Mouse (Mus musculus): ENCODE results near the gene Slc22a3.

The Slc22a3 gene

DNA sequence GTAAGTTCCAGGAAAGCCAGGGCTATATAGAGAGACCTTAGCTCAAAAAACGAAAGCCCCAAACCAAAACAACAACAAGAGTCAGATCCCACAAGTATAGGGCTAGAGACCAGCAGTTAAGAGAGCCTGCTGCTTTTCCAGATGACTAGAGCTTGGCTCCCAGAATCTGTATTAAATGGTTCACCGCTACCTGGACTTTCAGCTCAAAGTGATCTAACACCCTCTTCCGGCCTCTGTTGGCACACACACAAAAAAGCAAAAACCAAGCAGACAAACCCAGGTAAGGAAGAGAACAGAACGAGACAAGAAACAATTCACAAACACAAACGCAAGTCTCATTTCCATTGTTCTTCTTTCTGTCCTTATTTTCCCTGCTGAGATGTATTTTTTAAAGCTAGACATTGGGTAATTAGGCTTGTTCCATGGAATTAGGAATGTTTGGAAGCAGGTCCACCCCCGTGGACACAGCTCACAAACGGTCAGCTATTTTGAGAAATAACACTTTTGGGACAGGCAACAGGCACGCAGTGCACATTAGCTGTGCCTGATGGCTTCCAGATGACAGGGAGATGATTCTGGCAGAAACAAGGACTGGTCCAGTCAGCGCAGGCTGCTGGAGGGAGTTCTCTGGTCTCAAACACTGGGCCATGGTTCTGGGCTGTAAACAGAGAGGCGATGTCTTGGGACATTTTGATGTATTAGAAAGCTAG lies 95.2 kb downstream of the Slc22a3 start:
- in situ Hi-C loops (cut with MboI, MseI), result no loop called here

DNA sequence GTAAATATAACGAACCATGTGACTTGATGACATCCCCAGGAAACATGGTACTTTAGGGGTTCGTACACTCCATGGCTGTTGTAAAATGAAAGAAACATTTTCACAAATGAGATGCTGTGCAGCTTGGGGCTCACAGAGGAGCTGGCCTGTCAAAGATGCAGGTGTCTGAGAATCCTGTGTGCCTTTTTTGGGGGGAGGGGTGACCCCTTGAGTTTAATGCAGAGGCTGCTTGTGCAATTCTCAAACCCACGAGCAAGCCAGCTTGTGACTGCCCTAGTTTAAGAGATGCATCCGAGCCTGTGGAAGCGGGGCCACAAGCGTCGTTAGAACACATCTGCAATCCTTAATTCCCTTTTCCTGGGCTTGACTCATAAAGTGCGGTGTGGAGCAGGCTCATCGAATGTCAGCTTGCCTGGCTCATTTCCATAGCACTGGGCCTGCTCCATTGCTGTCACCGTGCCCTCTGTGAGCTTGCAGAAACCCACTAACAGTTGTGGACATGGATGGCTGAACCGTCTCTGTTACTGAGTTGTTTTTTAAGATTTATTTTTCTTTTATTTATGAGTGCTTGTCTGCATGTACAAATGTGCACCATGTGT lies 98.1 kb downstream of the Slc22a3 start:
- in situ Hi-C loops (cut with MboI, MseI), result no loop called here

DNA sequence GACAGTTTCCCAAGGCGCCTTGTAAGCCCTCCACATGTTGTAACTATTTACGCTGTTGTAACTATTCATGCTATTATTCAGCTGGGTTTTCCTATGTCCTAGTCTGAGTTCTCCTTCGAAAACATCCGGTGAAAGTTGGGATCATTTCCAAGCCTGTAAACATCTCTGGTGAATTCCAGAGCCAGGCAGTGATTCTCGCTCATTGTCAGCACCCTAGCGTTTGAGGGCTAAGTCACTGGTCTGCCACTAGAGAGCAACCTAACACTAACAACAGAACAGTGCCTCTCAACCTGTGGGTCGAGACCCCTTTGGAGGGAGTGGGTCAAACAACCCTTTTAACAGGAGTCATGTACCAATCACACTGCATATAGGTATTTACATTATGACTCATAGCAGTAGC lies 104.1 kb downstream of the Slc22a3 start:
- in situ Hi-C loops (cut with MboI, MseI), result no loop called here

DNA sequence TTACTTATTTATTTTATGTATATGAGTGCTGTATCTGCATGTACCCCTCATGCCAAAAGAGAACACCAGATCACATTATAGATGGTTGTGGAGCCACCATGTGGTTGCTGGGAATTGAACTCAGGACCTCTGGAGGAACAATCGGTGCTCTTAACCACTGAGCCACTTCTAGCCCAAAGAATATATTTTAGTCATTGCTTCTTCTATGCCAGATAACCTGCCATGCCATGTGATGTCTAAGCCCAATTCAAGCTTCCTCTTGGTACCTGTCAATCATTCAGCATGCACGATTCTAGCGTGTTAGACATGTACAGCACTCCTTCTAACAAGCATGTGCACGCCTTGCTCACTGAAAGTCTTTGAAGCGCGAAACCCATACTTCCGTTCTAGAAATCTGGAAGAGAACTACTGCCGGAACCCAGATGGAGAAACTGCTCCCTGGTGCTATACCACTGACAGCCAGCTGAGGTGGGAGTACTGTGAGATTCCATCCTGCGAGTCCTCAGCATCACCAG lies 111.3 kb downstream of the Slc22a3 start:
- in situ Hi-C loops (cut with MboI, MseI), result no loop called here

DNA sequence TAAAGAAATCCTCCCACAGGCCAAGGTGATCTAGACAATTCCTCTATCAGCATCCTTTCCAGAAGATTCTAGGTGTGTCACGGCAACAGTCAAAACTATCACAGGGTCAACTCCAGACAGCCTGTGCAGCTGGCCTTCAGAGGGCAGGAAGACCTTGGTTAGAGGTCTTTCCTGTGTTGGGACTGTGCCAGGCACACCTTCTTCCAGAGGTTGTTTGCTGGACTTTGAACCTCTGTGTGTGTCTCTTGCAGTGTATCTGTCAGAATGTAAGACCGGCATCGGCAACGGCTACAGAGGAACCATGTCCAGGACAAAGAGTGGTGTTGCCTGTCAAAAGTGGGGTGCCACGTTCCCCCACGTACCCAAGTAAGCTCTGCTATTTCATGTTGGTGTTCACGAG lies 119.3 kb downstream of the Slc22a3 start:
- in situ Hi-C loops (cut with MboI, MseI), result no loop called here

DNA sequence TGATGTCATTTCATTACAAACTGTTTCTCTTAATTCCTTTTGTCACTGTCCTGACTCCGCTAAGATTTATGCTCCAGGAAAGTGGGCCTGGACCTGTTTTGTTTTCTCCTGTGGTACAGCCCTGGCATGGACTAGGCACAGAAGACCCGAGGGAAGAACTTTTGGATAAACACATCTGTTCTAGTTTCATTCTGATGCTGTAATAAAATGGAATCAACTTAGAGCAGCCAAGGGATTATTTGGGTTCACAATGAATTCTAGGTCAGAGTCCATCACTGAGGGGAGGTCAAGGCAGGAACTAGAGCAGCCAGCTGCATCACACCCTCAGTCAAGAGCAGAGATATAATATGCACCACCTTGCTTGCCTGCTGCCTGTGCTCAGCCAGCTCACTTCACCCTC lies 119.7 kb downstream of the Slc22a3 start:
- in situ Hi-C loops (cut with MboI, MseI), result no loop called here

DNA sequence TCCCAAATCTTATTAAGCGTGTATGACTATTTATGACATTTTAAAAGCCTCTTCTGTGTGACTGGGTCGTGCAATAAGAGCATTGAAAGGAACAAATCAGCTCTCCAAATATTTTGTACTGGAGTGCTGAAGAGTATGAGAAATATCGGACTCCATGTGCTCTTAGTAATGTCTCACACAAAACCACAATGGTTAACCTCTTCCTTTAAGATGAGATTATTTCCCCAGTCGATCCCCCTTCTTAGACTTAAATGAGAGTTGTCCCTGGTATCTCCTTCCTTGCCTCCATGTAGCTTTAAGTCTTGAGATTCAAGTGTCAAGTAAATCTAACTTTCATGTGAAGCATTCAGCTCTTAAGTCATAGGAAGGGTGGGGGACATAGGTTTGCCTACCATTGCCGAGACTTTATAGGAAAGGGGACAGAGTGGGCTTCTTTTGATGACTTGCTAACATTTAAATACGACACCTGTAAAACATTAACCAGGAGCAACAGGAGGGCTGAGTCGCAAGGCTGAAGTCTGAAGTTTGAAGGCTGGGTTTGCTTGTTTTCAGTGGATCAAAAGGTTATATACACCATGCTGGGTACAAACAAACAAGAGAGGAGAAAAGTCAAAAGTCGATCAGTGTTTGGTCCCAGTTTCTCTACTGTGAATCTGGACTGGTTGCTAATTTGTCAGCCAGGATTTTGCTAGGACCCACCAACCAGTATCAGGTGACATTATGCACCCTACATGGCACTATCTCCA lies 122.3 kb downstream of the Slc22a3 start:
- in situ Hi-C loops (cut with MboI, MseI), result no loop called here

DNA sequence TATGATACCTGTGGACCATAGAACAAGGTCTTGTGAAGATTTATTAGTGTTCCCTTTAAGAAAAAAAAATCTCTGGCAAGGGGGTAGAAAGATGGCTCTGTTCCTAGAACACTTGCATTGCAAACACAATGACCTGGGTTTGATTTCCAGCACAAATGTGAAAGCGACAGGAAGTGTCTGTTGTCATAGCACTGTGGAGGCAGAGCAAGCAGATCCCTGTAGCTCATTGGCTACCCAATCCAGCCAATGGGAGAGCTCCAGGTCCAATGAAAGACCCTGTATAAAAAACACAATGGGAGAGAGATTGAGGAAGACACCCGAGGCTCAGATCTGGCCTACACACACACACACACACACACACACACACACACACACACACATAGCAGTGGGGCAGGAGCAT lies 125.0 kb downstream of the Slc22a3 start:
- in situ Hi-C loops (cut with MboI, MseI), result no loop called here

DNA sequence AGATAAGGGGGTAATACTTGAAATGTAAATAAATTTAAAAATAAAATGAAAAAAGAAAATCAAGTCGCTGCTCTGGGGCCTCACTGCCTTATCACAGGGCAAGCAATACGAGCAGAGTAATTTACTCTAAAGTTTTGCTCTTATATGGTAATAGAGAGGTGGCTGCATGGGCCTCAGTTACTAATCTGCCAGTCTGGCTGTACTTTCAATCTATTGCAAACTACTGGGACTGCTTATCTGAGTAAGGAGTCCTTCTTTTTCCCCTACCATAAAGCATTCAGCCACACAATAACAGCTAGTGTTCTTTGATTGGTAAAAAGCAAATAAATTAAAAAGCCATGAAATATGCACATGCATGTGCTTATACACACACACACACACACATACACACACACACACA lies 125.9 kb downstream of the Slc22a3 start:
- in situ Hi-C loops (cut with MboI, MseI), result no loop called here

DNA sequence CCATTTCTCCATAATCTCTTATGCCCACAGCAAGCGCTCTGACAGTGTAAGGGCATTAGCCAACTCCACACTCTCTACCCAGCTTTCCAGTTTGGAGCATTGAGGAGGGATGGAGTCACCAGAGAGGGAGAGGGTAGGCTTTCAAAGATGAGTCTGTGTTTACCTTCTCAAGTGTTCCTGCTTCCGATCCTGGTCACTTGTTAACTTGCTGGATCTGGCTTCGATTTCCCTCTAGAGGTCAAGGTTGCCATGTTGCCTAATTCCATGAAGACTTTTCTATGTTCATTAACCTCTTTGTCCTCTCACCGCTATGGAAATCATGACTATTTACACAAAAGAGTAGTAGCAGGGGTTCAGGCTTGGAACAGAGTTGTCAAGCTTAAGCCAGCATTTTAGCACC lies 127.2 kb downstream of the Slc22a3 start:
- in situ Hi-C loops (cut with MboI, MseI), result no loop called here

DNA sequence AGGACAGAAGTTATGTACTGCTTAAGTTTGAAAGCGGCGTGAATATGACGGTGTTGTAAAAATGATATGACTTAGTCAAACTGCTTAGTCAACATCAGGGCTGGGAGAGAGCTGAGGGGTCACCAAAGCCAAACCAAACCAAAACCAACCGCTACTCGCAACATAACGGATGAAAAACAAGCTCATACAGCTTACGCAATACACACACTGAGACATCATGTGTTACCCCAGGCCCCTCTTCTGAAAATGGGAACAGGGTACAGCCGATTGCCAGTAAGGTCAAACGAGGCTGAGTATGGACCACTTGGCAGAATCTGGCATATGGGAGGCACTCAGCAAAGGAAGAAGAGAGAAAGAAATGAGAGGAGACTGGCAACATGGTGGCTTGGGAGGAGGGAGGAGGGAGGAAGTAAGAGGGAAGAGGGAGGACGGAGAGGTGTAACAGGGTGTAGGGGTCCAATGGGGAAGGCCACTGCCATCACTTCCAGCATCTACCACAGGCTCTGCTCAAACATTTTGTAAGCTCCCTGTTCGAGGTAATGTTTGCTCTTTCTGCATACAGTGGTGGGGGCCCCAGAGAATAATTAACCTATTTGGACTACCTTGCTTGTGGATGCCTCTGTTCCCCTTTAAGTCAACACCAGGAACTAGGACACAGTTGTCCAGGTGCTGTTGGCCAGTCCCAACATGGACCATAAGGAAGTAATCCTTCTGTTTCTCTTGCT lies 129.4 kb downstream of the Slc22a3 start, which contains the start of gene Plg:
Gene Plg, plus strand, starts transcription at position 628 of the 725 bp plus-strand sequence.
- in situ Hi-C loops (cut with MboI, MseI), result no loop called here

DNA sequence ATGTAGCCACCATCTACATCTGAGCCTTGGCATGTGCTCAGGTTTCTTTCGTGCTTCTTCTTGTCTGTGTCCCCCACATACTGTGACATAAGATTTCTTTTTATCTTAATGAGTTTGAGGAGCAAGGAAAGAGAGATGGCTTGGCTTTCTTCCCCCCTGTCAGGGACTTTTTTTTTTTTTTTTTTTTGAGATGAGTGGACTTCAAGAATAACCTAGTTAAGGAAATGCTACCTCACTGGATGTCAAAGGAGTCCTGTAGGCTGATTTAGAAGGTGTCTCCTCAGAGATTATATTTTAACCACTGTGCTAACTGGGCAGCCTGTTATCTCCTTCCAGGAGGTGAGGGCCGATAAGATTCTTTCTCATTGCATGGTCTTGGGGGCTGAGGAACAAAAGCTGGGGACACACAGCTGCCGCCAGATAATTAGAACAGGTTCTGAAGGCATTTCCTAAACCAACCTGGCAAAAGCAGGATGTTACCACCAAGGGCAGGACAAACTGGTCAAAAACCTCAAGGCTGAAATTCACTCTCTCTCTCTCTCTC lies 133.8 kb downstream of the Slc22a3 start:
- in situ Hi-C loops (cut with MboI, MseI), result loop anchor here (5.0 kb wide), 1 partner anchor 341 kb away; no protein-coding TSS in a partner anchor

DNA sequence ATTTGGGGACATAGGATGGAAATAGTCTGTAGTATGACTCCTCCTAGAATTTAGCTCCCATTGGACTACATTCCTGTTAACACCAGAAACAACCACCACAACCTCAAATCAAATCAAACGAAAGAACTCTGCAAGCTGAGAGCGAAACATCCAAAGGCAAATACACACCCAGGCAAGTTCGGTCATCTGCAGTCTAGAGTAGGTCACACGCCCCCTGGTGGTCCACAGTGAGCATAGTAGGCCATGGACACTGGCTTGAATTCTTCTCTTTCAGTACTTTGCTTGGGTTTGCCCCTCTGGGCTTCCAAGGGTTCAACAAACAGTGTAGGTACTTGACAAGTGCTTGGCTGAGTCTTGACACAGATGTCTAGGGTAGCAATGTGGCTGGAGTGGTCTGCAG lies 135.5 kb downstream of the Slc22a3 start:
- in situ Hi-C loops (cut with MboI, MseI), result loop anchor here (5.0 kb wide), 1 partner anchor 340 kb away; no protein-coding TSS in a partner anchor

DNA sequence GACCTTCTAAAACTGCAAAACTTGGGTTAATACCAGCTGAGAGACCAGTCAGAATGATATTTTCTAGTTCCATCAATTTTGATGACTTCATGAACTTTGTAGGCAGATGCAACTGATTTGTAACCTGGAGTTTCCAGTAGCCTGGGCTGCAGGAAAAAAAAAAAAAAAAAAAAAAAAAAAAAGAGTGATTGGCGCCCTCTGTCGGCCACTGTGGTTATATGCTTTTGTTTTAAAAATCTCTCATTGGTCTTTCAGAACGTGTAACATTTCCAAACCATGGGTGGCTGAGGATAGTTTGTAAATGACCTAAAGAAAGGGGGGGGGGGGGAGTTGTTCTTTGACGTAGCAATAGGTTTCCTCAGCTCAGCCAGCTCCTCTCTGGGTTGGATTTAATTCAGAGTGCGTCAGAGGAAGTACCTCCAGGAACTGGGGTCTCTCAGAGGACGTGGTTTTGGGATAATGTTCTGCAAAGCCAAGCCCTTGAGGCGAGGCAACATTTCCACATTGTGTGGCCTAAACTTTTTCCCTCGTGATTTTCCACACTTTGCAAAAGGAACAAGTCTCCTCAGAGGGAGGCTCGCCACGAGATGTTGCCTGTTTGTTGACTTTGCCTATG lies 136.1 kb downstream of the Slc22a3 start:
- in situ Hi-C loops (cut with MboI, MseI), result loop anchor here (5.0 kb wide), 1 partner anchor 339 kb away; no protein-coding TSS in a partner anchor

DNA sequence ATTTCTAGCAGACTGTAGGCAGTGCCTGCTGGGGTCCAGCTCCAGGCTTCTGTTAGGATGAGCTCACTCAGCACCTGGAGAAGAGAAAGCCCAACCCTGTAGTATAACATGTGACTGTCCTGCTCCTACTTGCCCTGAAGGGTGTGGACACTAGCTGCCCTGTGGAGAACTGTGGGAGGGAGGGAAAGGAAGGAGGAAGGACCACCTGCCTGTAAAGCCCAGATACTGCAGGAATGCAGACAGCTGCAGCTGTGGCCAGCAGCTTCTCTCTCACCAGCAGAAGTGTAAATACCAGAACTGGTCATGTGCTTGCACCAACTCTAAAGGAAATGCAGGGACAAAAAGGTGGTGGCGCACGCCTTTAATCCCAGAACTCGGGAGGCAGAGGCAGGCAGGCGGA lies 137.2 kb downstream of the Slc22a3 start:
- in situ Hi-C loops (cut with MboI, MseI), result loop anchor here (5.0 kb wide), 1 partner anchor 338 kb away; no protein-coding TSS in a partner anchor

DNA sequence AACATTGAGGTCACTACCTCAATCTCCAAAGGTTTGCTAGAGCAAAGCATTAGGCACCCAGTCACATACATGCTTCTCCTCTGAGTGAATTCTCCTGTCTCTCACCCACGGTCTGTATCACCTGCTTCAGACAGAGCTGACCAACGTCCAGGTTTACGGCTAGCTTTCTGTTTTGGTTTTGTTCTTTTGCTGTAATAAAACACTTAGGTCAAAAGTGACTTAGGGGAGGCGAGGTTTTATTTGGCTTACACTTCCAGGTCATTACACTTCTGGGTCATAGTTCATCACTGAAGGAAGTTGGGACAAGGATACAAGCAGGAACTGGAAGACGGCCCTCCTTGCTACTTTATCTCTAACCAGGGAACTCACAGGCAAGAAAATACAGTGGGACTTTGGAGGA lies 138.1 kb downstream of the Slc22a3 start:
- in situ Hi-C loops (cut with MboI, MseI), result no loop called here
